11 mouse cellular contexts compared by ENCODE assay signal in genomic region chrX:169828136-169828535, GRCm38 (mm10). TPM values are rescaled to one million over a fixed set of nuclear protein-coding genes. Genes with fewer than 3 reads are reported as not detected.
DNase-seq lines count a peak whose midpoint lies in the region; ATAC-seq and TF ChIP-seq lines count a peak whose summit lies in the region.
"Had no signal": no experiment of that assay in that cellular context is flagged by ENCODE, and none has a peak within 500 bp of the region (broad histone marks: within the 10 kb centered on the region; RNA-seq: fewer than 3 reads in every experiment).

No protein-coding gene starts in this region.

- peak overlapping the region; percentile 48 for H3K4me2 ChIP-seq in forebrain, embryonic 16.5 days (ENCODE audit: low read length)
- no peak overlapping the region for H3K4me2 ChIP-seq in liver, embryonic 12.5 days
- H3K4me2 ChIP-seq: heart, embryonic 13.5 days had no signal

- no peaks in the 10 kb centered on the region for H3K9me3 ChIP-seq in forebrain, embryonic 16.5 days (ENCODE audit: control insufficient read depth, low read length)
- no peaks in the 10 kb centered on the region for H3K9me3 ChIP-seq in liver, embryonic 12.5 days (replicated peaks)
- H3K9me3 ChIP-seq: heart, embryonic 13.5 days had no signal

- no peak for DNase-seq in layer of hippocampus, adult 2 months (ENCODE audit: low spot score in 2 of 2)
- no peak for DNase-seq in layer of hippocampus, adult 9-10 months (ENCODE audit: low spot score)
- DNase-seq in lung, postnatal 14 days: peak; percentile 14
- DNase-seq in thymus, postnatal 14 days: peak; percentile 16
- DNase-seq in Muller cell, postnatal 12 days (ENCODE audit: inconsistent ontology term): no peak
- DNase-seq in liver: no peak

- peak; percentile 62 for ATAC-seq in forebrain, embryonic 16.5 days
- ATAC-seq in liver, embryonic 12.5 days: no peak

- peak overlapping the region; percentile 87 for H3K27ac ChIP-seq in layer of hippocampus, adult 2 months
- H3K27ac ChIP-seq in forebrain, embryonic 16.5 days (ENCODE audit: low read length): peak overlapping the region; percentile 72
- no peak overlapping the region for H3K27ac ChIP-seq in liver, embryonic 12.5 days
- H3K27ac ChIP-seq: heart, embryonic 13.5 days had no signal

- peak overlapping the region; percentile 52 for H3K9ac ChIP-seq in forebrain, embryonic 16.5 days (replicated peaks; ENCODE audit: low read depth, low read length)
- no peak overlapping the region for H3K9ac ChIP-seq in liver, embryonic 12.5 days
- H3K9ac ChIP-seq: heart, embryonic 13.5 days had no signal

- H3K4me1 ChIP-seq in forebrain, embryonic 16.5 days (replicated peaks; ENCODE audit: control insufficient read depth, insufficient read depth, low read length): peaks cover 5% of the 10 kb centered on the region
- H3K4me1 ChIP-seq in liver, embryonic 12.5 days: no peaks in the 10 kb centered on the region

- TF ChIP-seq CTCF in layer of hippocampus, adult 2 months (conservative IDR thresholded peaks at IDR 0.05): no peak

- H3K27me3 ChIP-seq in forebrain, embryonic 16.5 days (replicated peaks; ENCODE audit: control insufficient read depth, insufficient read depth, low read length): peaks cover 3% of the 10 kb centered on the region; the same call in 1 of the 2 replicates
- no peaks in the 10 kb centered on the region for H3K27me3 ChIP-seq in liver, embryonic 12.5 days (replicated peaks)

- H3K36me3 ChIP-seq in forebrain, embryonic 16.5 days (ENCODE audit: control insufficient read depth, insufficient read depth): no peaks in the 10 kb centered on the region
- H3K36me3 ChIP-seq in liver, embryonic 12.5 days: no peaks in the 10 kb centered on the region
- H3K36me3 ChIP-seq: heart, embryonic 13.5 days had no signal

- peak overlapping the region; percentile 30 for H3K4me3 ChIP-seq in layer of hippocampus, adult 2 months
- H3K4me3 ChIP-seq in forebrain, embryonic 16.5 days (replicated peaks; ENCODE audit: low read length): peak overlapping the region; percentile 24
- no peak overlapping the region for H3K4me3 ChIP-seq in liver, embryonic 12.5 days
- H3K4me3 ChIP-seq: heart, embryonic 13.5 days had no signal

- 22% methylated on average over 5 of the region's 5 CpGs for WGBS in forebrain, embryonic 16.5 days
- WGBS in liver, embryonic 12.5 days (ENCODE audit: insufficient replicate concordance): 27% methylated on average over 5 of the region's 5 CpGs

RNA-seq across cellular contexts. Expression of gene 4933400A11Rik, which starts 48.7 kb away (rescaled TPM):
- total RNA-seq in layer of hippocampus, adult 2 months (2021): not detected
- not detected in 2 replicates for polyA plus RNA-seq in forebrain, embryonic 16.5 days (2015; fragmentation: Nextera tagmentation; extraction: Ambion mirVana)
- polyA plus RNA-seq in liver, embryonic 12.5 days (2016; fragmentation: Nextera tagmentation; extraction: Ambion mirVana): not detected in 2 replicates
- total RNA-seq: adrenal gland, postnatal 4 days; layer of hippocampus, postnatal 25 days had no signal

Comparison
In these comparisons a context has a peak if more than half of its experiments do, and no peak if none do; other contexts are left out.
1. DNase-seq: peak in lung, postnatal 14 days (single experiment) and thymus, postnatal 14 days (single experiment); none in layer of hippocampus, adult 2 months (0 of 2), layer of hippocampus, adult 9-10 months (single experiment), Muller cell, postnatal 12 days (single experiment) and liver (single experiment).